Mouse (Mus musculus): ENCODE measurements around the gene Nudt15. TPM values are rescaled to one million over a fixed set of nuclear protein-coding genes. Genes with fewer than 3 reads are reported as not detected.
A peak's percentile ranks its signal among the peaks of the same experiment; 100 is the strongest.

Nudt15 gene
- polyA plus RNA-seq, 1 experiment from 2014 or later, result 4.2 TPM

GRCm38 (mm10) chr14:73503237-73503933 lies 44.7 kb downstream of the Nudt15 start:
- H3K4me2 ChIP-seq, result no peak overlapping the region
- no peaks in the 10 kb centered on the region for H3K36me3 ChIP-seq (ENCODE audit: control insufficient read depth, insufficient read depth, low read length)
- no peak overlapping the region for H3K4me3 ChIP-seq (ENCODE audit: low read depth, low read length)
- peak overlapping the region; percentile 34; the same call in 1 of the 2 replicates for H3K9ac ChIP-seq (ENCODE audit: low read depth, low read length)
- H3K9me3 ChIP-seq (replicated peaks; ENCODE audit: control insufficient read depth, low read length), result no peaks in the 10 kb centered on the region
- H3K27ac ChIP-seq (ENCODE audit: low read depth, low read length), result peak overlapping the region; percentile 65
- WGBS (ENCODE audit: insufficient replicate concordance), result 45% methylated on average over 13 of the region's 13 CpGs
- no peaks in the 10 kb centered on the region for H3K27me3 ChIP-seq (ENCODE audit: control insufficient read depth, insufficient read depth, low read length)
- ATAC-seq (replicated peaks; ENCODE audit: insufficient number of reproducible peaks, low FRiP score, low TSS enrichment), result no peak
- 0 out of 2 replicates have a peak, but pooled peaks cover 6% of the 10 kb centered on the region for H3K4me1 ChIP-seq (ENCODE audit: control insufficient read depth, insufficient read depth, low read length)

GRCm38 (mm10) chr14:73502591-73503184 lies 45.4 kb downstream of the Nudt15 start:
- WGBS (ENCODE audit: insufficient replicate concordance), result 22% methylated on average over 7 of the region's 7 CpGs
- no peak overlapping the region for H3K4me3 ChIP-seq (ENCODE audit: low read depth, low read length)
- no peak overlapping the region for H3K4me2 ChIP-seq
- no peaks in the 10 kb centered on the region for H3K27me3 ChIP-seq (ENCODE audit: control insufficient read depth, insufficient read depth, low read length)
- no peaks in the 10 kb centered on the region for H3K9me3 ChIP-seq (replicated peaks; ENCODE audit: control insufficient read depth, low read length)
- H3K36me3 ChIP-seq (ENCODE audit: control insufficient read depth, insufficient read depth, low read length), result no peaks in the 10 kb centered on the region
- H3K4me1 ChIP-seq (ENCODE audit: control insufficient read depth, insufficient read depth, low read length), result 0 out of 2 replicates have a peak, but pooled peaks cover 6% of the 10 kb centered on the region
- H3K9ac ChIP-seq (ENCODE audit: low read depth, low read length), result peak overlapping the region; percentile 18; the same call in 1 of the 2 replicates
- H3K27ac ChIP-seq (ENCODE audit: low read depth, low read length), result peak overlapping the region; percentile 65
- 0 out of 2 replicates have a peak, but pooled peaks have one; percentile 53 for ATAC-seq (replicated peaks; ENCODE audit: insufficient number of reproducible peaks, low FRiP score, low TSS enrichment)

- Histone ChIP-seq H3K9ac (ENCODE audit: low read depth, low read length) (no peak overlapping the region), H3K9me3 (replicated peaks; ENCODE audit: control insufficient read depth, low read length) (no peaks in the 10 kb centered on the region), H3K27me3 (ENCODE audit: control insufficient read depth, insufficient read depth, low read length) (no peaks in the 10 kb centered on the region), H3K4me1 (ENCODE audit: control insufficient read depth, insufficient read depth, low read length) (0 out of 2 replicates have a peak, but pooled peaks cover 6% of the 10 kb centered on the region), H3K36me3 (ENCODE audit: control insufficient read depth, insufficient read depth, low read length) (no peaks in the 10 kb centered on the region), H3K4me2 (no peak overlapping the region), H3K4me3 (ENCODE audit: low read depth, low read length) (no peak overlapping the region), H3K27ac (ENCODE audit: low read depth, low read length) (no peak overlapping the region)
- ATAC-seq (replicated peaks; ENCODE audit: insufficient number of reproducible peaks, low FRiP score, low TSS enrichment), result no peak
- 58% methylated on average over 6 of the region's 6 CpGs for WGBS (ENCODE audit: insufficient replicate concordance)
Observed at GRCm38 (mm10) chr14:73501721-73502120, 46.3 kb downstream of the Nudt15 start.

- 82% methylated on average over 9 of the region's 9 CpGs for WGBS (ENCODE audit: insufficient replicate concordance)
- H3K4me1 ChIP-seq (ENCODE audit: control insufficient read depth, insufficient read depth, low read length), result 0 out of 2 replicates have a peak, but pooled peaks cover 6% of the 10 kb centered on the region
- H3K27ac ChIP-seq (ENCODE audit: low read depth, low read length), result no peak overlapping the region
- H3K9ac ChIP-seq (ENCODE audit: low read depth, low read length), result no peak overlapping the region
- no peak overlapping the region for H3K4me3 ChIP-seq (ENCODE audit: low read depth, low read length)
- no peaks in the 10 kb centered on the region for H3K27me3 ChIP-seq (ENCODE audit: control insufficient read depth, insufficient read depth, low read length)
- no peaks in the 10 kb centered on the region for H3K36me3 ChIP-seq (ENCODE audit: control insufficient read depth, insufficient read depth, low read length)
- ATAC-seq (replicated peaks; ENCODE audit: insufficient number of reproducible peaks, low FRiP score, low TSS enrichment), result no peak
- no peaks in the 10 kb centered on the region for H3K9me3 ChIP-seq (replicated peaks; ENCODE audit: control insufficient read depth, low read length)
- H3K4me2 ChIP-seq, result no peak overlapping the region
Observed at GRCm38 (mm10) chr14:73501283-73501682, 46.8 kb downstream of the Nudt15 start.

- ATAC-seq (replicated peaks; ENCODE audit: insufficient number of reproducible peaks, low FRiP score, low TSS enrichment), result no peak
Observed at GRCm38 (mm10) chr14:73495753-73496152, 52.3 kb downstream of the Nudt15 start.

GRCm38 (mm10) chr14:73494122-73494521 lies 53.9 kb downstream of the Nudt15 start:
- H3K4me2 ChIP-seq, result no peak overlapping the region
- WGBS (ENCODE audit: insufficient replicate concordance), result 58% methylated on average over 6 of the region's 6 CpGs
- no peaks in the 10 kb centered on the region for H3K4me1 ChIP-seq (ENCODE audit: control insufficient read depth, insufficient read depth, low read length)
- H3K36me3 ChIP-seq (ENCODE audit: control insufficient read depth, insufficient read depth, low read length), result no peaks in the 10 kb centered on the region
- no peaks in the 10 kb centered on the region for H3K9me3 ChIP-seq (replicated peaks; ENCODE audit: control insufficient read depth, low read length)
- ATAC-seq (replicated peaks; ENCODE audit: insufficient number of reproducible peaks, low FRiP score, low TSS enrichment), result no peak
- no peaks in the 10 kb centered on the region for H3K27me3 ChIP-seq (ENCODE audit: control insufficient read depth, insufficient read depth, low read length)
- no peak overlapping the region for H3K9ac ChIP-seq (ENCODE audit: low read depth, low read length)
- no peak overlapping the region for H3K4me3 ChIP-seq (ENCODE audit: low read depth, low read length)
- H3K27ac ChIP-seq (ENCODE audit: low read depth, low read length), result no peak overlapping the region

More at GRCm38 (mm10) chr14:73495753-73496152, 52.3 kb downstream of the Nudt15 start:
- Histone ChIP-seq H3K27ac (ENCODE audit: low read depth, low read length) (no peak overlapping the region), H3K36me3 (ENCODE audit: control insufficient read depth, insufficient read depth, low read length) (no peaks in the 10 kb centered on the region), H3K9me3 (replicated peaks; ENCODE audit: control insufficient read depth, low read length) (no peaks in the 10 kb centered on the region), H3K4me1 (ENCODE audit: control insufficient read depth, insufficient read depth, low read length) (no peaks in the 10 kb centered on the region), H3K4me3 (ENCODE audit: low read depth, low read length) (no peak overlapping the region), H3K4me2 (no peak overlapping the region), H3K27me3 (ENCODE audit: control insufficient read depth, insufficient read depth, low read length) (no peaks in the 10 kb centered on the region), H3K9ac (ENCODE audit: low read depth, low read length) (no peak overlapping the region)
- WGBS (ENCODE audit: insufficient replicate concordance), result 69% methylated on average over 7 of the region's 7 CpGs

GRCm38 (mm10) chr14:73493356-73493755 lies 54.7 kb downstream of the Nudt15 start:
- Histone ChIP-seq H3K36me3 (ENCODE audit: control insufficient read depth, insufficient read depth, low read length) (no peaks in the 10 kb centered on the region), H3K4me3 (ENCODE audit: low read depth, low read length) (no peak overlapping the region), H3K9me3 (replicated peaks; ENCODE audit: control insufficient read depth, low read length) (no peaks in the 10 kb centered on the region), H3K9ac (ENCODE audit: low read depth, low read length) (no peak overlapping the region), H3K27ac (ENCODE audit: low read depth, low read length) (no peak overlapping the region), H3K27me3 (ENCODE audit: control insufficient read depth, insufficient read depth, low read length) (no peaks in the 10 kb centered on the region), H3K4me2 (no peak overlapping the region), H3K4me1 (ENCODE audit: control insufficient read depth, insufficient read depth, low read length) (no peaks in the 10 kb centered on the region)
- ATAC-seq (replicated peaks; ENCODE audit: insufficient number of reproducible peaks, low FRiP score, low TSS enrichment), result no peak
- WGBS (ENCODE audit: insufficient replicate concordance), result 85% methylated on average over 6 of the region's 6 CpGs

GRCm38 (mm10) chr14:73486641-73487040 lies 61.4 kb downstream of the Nudt15 start:
- no peaks in the 10 kb centered on the region for H3K9me3 ChIP-seq (replicated peaks; ENCODE audit: control insufficient read depth, low read length)
- H3K4me3 ChIP-seq (ENCODE audit: low read depth, low read length), result no peak overlapping the region
- WGBS (ENCODE audit: insufficient replicate concordance), result 49% methylated on average over 5 of the region's 5 CpGs
- H3K27me3 ChIP-seq (ENCODE audit: control insufficient read depth, insufficient read depth, low read length), result no peaks in the 10 kb centered on the region
- H3K4me1 ChIP-seq (ENCODE audit: control insufficient read depth, insufficient read depth, low read length), result no peaks in the 10 kb centered on the region
- no peak overlapping the region for H3K9ac ChIP-seq (ENCODE audit: low read depth, low read length)
- H3K36me3 ChIP-seq (ENCODE audit: control insufficient read depth, insufficient read depth, low read length), result no peaks in the 10 kb centered on the region
- H3K27ac ChIP-seq (ENCODE audit: low read depth, low read length), result no peak overlapping the region
- no peak for ATAC-seq (replicated peaks; ENCODE audit: insufficient number of reproducible peaks, low FRiP score, low TSS enrichment)
- no peak overlapping the region for H3K4me2 ChIP-seq
